Mouse (Mus musculus) testis, adult 2 months (tissue): Measurements from ENCODE around the gene Nupl2.

Experiments used
- CTCF ChIP-seq: fragments of 200-500 bp; IDR thresholded peaks from 2 replicates; pipeline ENCODE4 v1.5.1; 2012; ENCODE audit warnings: low read depth, mild to moderate bottlenecking, inconsistent platforms, low read length, moderate library complexity; ENCODE audit not compliant: control insufficient read depth, insufficient read depth, insufficient replicate concordance
- POLR2A ChIP-seq: fragments of 200-500 bp; IDR thresholded peaks from 2 replicates; pipeline ENCODE4 v1.6.1; 2012; ENCODE audit warnings: low read depth, mild to moderate bottlenecking, inconsistent platforms, low read length, moderate library complexity; ENCODE audit not compliant: control insufficient read depth

DNA sequence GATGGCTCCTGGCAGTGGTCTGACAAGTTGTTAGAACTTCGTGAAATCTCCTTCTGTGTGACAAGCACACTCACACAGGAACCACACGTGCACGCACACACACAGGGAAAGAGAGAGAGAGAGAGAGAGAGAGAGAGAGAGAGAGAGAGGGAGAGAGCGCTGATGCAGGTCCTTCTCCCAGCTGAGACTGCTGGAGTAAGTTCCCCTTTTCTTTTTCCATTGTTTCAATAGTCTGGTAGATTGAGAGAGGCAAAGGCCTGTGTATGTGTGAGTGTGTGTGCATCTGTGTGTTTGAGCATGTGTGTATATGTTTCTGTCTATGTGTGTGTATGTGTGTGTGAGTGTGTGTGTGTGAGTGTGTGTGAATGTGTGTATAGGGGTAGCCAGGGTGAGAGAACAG is 36.2 kb downstream of the Nupl2 start:
- TF ChIP-seq POLR2A (no peak), CTCF (no peak)
